Comparison of ENCODE assay signal across 8 mouse cellular contexts in the genomic region with DNA sequence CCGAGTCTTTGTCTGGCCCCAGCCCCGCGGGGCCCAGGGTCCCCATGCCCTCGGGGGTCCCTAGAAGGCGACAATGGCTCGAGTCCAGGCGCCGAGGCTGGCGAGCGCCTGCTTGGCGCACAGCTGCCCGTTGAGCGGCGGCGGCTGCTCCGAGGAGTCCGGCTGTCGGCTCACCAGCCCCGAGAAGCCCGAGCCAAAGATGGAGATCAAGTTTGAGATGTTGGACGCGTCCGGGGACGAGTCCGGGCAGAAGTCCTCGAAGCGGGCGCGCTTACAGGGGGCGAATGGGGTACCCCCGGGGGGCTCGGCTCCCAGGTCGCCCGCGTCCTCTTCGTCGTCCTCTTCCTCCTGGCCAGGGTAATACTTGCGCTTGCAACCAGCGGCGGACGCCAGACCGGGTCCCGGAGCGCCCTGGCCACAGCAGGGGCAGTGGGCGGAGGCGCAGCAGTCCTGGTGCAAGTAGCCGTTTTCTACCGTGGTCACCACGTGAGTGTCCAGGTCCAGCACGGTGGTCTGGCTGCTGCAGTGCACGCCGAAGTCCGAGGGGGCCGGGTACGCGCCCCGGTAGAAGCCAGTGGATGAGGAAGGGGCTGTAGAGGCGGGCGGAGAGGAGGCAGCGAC. TPM values are rescaled to one million over a fixed set of nuclear protein-coding genes. Genes with fewer than 3 reads are reported as not detected.
A peak's percentile ranks its signal among the peaks of the same experiment; 100 is the strongest.
DNase-seq lines count a peak whose midpoint lies in the region; ATAC-seq and TF ChIP-seq lines count a peak whose summit lies in the region.

No protein-coding gene starts in this region.

- H3K27ac ChIP-seq in gastrocnemius, adult 2 months: peak overlapping the region; percentile 96
- H3K27ac ChIP-seq in hindbrain, embryonic 16.5 days (ENCODE audit: low read depth, low read length): peak overlapping the region; percentile 89
- H3K27ac ChIP-seq in liver, embryonic 14.5 days: no peak overlapping the region
- peak overlapping the region; percentile 66 for H3K27ac ChIP-seq in olfactory bulb, adult 2 months (ENCODE audit: insufficient read depth, low read depth, low read length)

- TF ChIP-seq CTCF in gastrocnemius, adult 2 months (IDR thresholded peaks at IDR 0.05): no peak
- TF ChIP-seq CTCF in liver, embryonic 14.5 days (IDR thresholded peaks at IDR 0.05; ENCODE audit: low read depth): no peak
- no peak for TF ChIP-seq CTCF in olfactory bulb, adult 2 months (IDR thresholded peaks at IDR 0.05; ENCODE audit: insufficient read depth, low read depth, low read length)

- ATAC-seq in hindbrain, embryonic 16.5 days: no peak
- no peak for ATAC-seq in liver, embryonic 14.5 days (ENCODE audit: insufficient read depth)

- TF ChIP-seq POLR2A in olfactory bulb, adult 2 months (IDR thresholded peaks at IDR 0.05; ENCODE audit: insufficient read depth, low read depth, low read length): no peak

- H3K4me3 ChIP-seq in gastrocnemius, adult 2 months: peak overlapping the region; percentile 95
- H3K4me3 ChIP-seq in hindbrain, embryonic 16.5 days (ENCODE audit: low read length): peak overlapping the region; percentile 85
- peak overlapping the region; percentile 36 to 47 for H3K4me3 ChIP-seq in liver, embryonic 14.5 days (ENCODE audit: insufficient read depth in 1 of 2, low read depth in 2 of 2, low read length in 2 of 2)
- H3K4me3 ChIP-seq in olfactory bulb, adult 2 months (ENCODE audit: insufficient read depth, low read depth, low read length): peak overlapping the region; percentile 73

- intact Hi-C loops in gastrocnemius, adult 2 months (cut with DNase I): loop anchor here (2.0 to 5.0 kb wide), 3 partner anchors 119 to 322 kb away; no protein-coding TSS in a partner anchor

- H3K4me2 ChIP-seq in hindbrain, embryonic 16.5 days (ENCODE audit: low read length): peak overlapping the region; percentile 100
- peak overlapping the region; percentile 62 for H3K4me2 ChIP-seq in liver, embryonic 14.5 days (ENCODE audit: low read depth)

- H3K36me3 ChIP-seq in hindbrain, embryonic 16.5 days (ENCODE audit: control insufficient read depth, insufficient read depth, low read length): no peaks in the 10 kb centered on the region
- H3K36me3 ChIP-seq in liver, embryonic 14.5 days (replicated peaks; ENCODE audit: control insufficient read depth, insufficient read depth, low read depth): no peaks in the 10 kb centered on the region

- peak overlapping the region; percentile 94 for H3K9ac ChIP-seq in hindbrain, embryonic 16.5 days (ENCODE audit: low read depth, low read length)
- no peak overlapping the region for H3K9ac ChIP-seq in liver, embryonic 14.5 days (replicated peaks)

- H3K27me3 ChIP-seq in hindbrain, embryonic 16.5 days (replicated peaks; ENCODE audit: control insufficient read depth, insufficient read depth, low read length): no peaks in the 10 kb centered on the region
- H3K27me3 ChIP-seq in liver, embryonic 14.5 days (ENCODE audit: control insufficient read depth, insufficient read depth, low read length): peaks cover 69% of the 10 kb centered on the region

- under 1% methylated on average over 59 of the region's 60 CpGs for WGBS in hindbrain, embryonic 16.5 days
- 1% methylated on average over 60 of the region's 60 CpGs for WGBS in liver, embryonic 14.5 days (ENCODE audit: insufficient replicate concordance)
- WGBS in olfactory bulb, adult 2 months: under 1% methylated on average over 59 of the region's 60 CpGs

- peak; percentile 33 to 47 for DNase-seq in lung, adult 18-20 months
- no peak for DNase-seq in lung, postnatal 25 days (ENCODE audit: low spot score)
- peak; percentile 61 for DNase-seq in adrenal gland, postnatal 25 days
- peak; percentile 78 for DNase-seq in gastrocnemius, adult 2 months
- DNase-seq in liver, embryonic 14.5 days (ENCODE audit: low read depth in 3 of 3, low spot score in 3 of 3): no peak
- DNase-seq in frontal cortex, adult 2 months (ENCODE audit: extremely low spot score in 1 of 2, low spot score in 1 of 2): no peak

- H3K4me1 ChIP-seq in hindbrain, embryonic 16.5 days (ENCODE audit: control insufficient read depth, insufficient read depth, low read depth, low read length): peaks cover 22% of the 10 kb centered on the region
- H3K4me1 ChIP-seq in liver, embryonic 14.5 days (replicated peaks; ENCODE audit: control insufficient read depth in 2 of 2, insufficient read depth in 2 of 2, low read length in 1 of 2): no peaks in the 10 kb centered on the region; a peak in 1 of 4 replicates
- peaks cover 23% of the 10 kb centered on the region for H3K4me1 ChIP-seq in olfactory bulb, adult 2 months (ENCODE audit: control insufficient read depth, insufficient read depth, low read length)

- no peak for TF ChIP-seq EP300 in liver, embryonic 14.5 days (IDR thresholded peaks at IDR 0.05; ENCODE audit: low read depth)

- H3K9me3 ChIP-seq in hindbrain, embryonic 16.5 days (ENCODE audit: control insufficient read depth, low read length): no peaks in the 10 kb centered on the region
- no peaks in the 10 kb centered on the region for H3K9me3 ChIP-seq in liver, embryonic 14.5 days (ENCODE audit: control insufficient read depth, low read length)

RNA-seq across cellular contexts. Expression of a gene that starts 1.2 kb away (rescaled TPM):
- 5.9 and 6.3 TPM in 2 replicates for total RNA-seq in adrenal gland, postnatal 25 days (2021)
- 1 to 10 TPM in 1 of 2 experiments, under 1 TPM in 1; 0.97 to 1.1 TPM for total RNA-seq in gastrocnemius, adult 2 months (2021)
- 1.2 and 1.4 TPM in 2 replicates for polyA plus RNA-seq in hindbrain, embryonic 16.5 days (2015; fragmentation: Nextera tagmentation; extraction: Ambion mirVana)
- 0.86 and 0.90 TPM in 2 replicates for polyA plus RNA-seq in liver, embryonic 14.5 days (2012; rRNA removed)
- 0.10 and 0.13 TPM in 2 replicates for polyA plus RNA-seq in liver, embryonic 14.5 days (2014; fragmentation: Nextera tagmentation; extraction: Ambion mirVana)
- not detected in 2 replicates for polyA plus RNA-seq in olfactory bulb, adult 2 months (2012; ENCODE audit: insufficient read depth, insufficient read length, low replicate concordance, missing spikeins)
- 14.6 and 17.6 TPM in 2 replicates for polyA plus RNA-seq in frontal cortex, adult 2 months (2012; rRNA removed)

RNA-seq across cellular contexts. Expression of a gene that starts 57.0 kb away (rescaled TPM):
- total RNA-seq in adrenal gland, postnatal 25 days (2021): 130 and 145 TPM in 2 replicates
- total RNA-seq in gastrocnemius, adult 2 months (2021): 10 to 100 TPM; 48.9 to 86.1 TPM
- polyA plus RNA-seq in hindbrain, embryonic 16.5 days (2015; fragmentation: Nextera tagmentation; extraction: Ambion mirVana): 153 and 159 TPM in 2 replicates
- polyA plus RNA-seq in liver, embryonic 14.5 days (2012; rRNA removed): 78.2 and 103 TPM in 2 replicates
- polyA plus RNA-seq in liver, embryonic 14.5 days (2014; fragmentation: Nextera tagmentation; extraction: Ambion mirVana): 63.3 and 63.5 TPM in 2 replicates
- polyA plus RNA-seq in olfactory bulb, adult 2 months (2012; ENCODE audit: insufficient read depth, insufficient read length, low replicate concordance, missing spikeins): not detected in 2 replicates
- polyA plus RNA-seq in frontal cortex, adult 2 months (2012; rRNA removed): 155 and 161 TPM in 2 replicates

RNA-seq across cellular contexts. Expression of a gene that starts 57.2 kb away (rescaled TPM):
- 130 and 142 TPM in 2 replicates for total RNA-seq in adrenal gland, postnatal 25 days (2021)
- 100 to 1,000 TPM; 362 to 422 TPM for total RNA-seq in gastrocnemius, adult 2 months (2021)
- polyA plus RNA-seq in hindbrain, embryonic 16.5 days (2015; fragmentation: Nextera tagmentation; extraction: Ambion mirVana): 25.4 and 30.8 TPM in 2 replicates
- 14.6 and 15.0 TPM in 2 replicates for polyA plus RNA-seq in liver, embryonic 14.5 days (2012; rRNA removed)
- polyA plus RNA-seq in liver, embryonic 14.5 days (2014; fragmentation: Nextera tagmentation; extraction: Ambion mirVana): 27.4 and 27.9 TPM in 2 replicates
- polyA plus RNA-seq in olfactory bulb, adult 2 months (2012; ENCODE audit: insufficient read depth, insufficient read length, low replicate concordance, missing spikeins): not detected in 2 replicates
- 46.7 and 53.1 TPM in 2 replicates for polyA plus RNA-seq in frontal cortex, adult 2 months (2012; rRNA removed)

Comparison
In these comparisons a context has a peak if more than half of its experiments do, and no peak if none do; other contexts are left out.
1. DNase-seq: peak in lung, adult 18-20 months (2 of 2), adrenal gland, postnatal 25 days (single experiment) and gastrocnemius, adult 2 months (single experiment); none in lung, postnatal 25 days (single experiment), liver, embryonic 14.5 days (0 of 3) and frontal cortex, adult 2 months (0 of 2).
2. H3K4me3 ChIP-seq: peak in every context shown above with its lines; median percentile 95 in gastrocnemius, adult 2 months; 85 in hindbrain, embryonic 16.5 days; 73 in olfactory bulb, adult 2 months; 42 in liver, embryonic 14.5 days.
3. RNA of a gene that starts 57.2 kb away (polyA plus RNA-seq): 46.7 to 53.1 TPM in frontal cortex, adult 2 months, 14.6 to 27.9 TPM in liver, embryonic 14.5 days and 25.4 to 30.8 TPM in hindbrain, embryonic 16.5 days; not detected in olfactory bulb, adult 2 months; every median in the first group is over 10 times any median in the second.